Mouse (Mus musculus) spleen, adult 2 months (tissue): ENCODE results near the gene Knl1. TPM values are rescaled to one million over a fixed set of nuclear protein-coding genes. Genes with fewer than 3 reads are reported as not detected.

Experiments
- DNase-seq, 2 experiments: peaks; one replicate each; pipeline versions ENCODE4 v3.0.0 to v3.0.0-alpha.2; 2012 to 2021; ENCODE audit warnings: low spot score in 2 of 2, low read depth in 1 of 2
- H3K27ac ChIP-seq: fragments of 200-500 bp; 2 replicates; pipeline ENCODE4 v1.5.1; 2012; ENCODE audit warnings: low read length, inconsistent platforms; ENCODE audit not compliant: insufficient read depth
- H3K27me3 ChIP-seq: fragments of 200-500 bp; 2 replicates; pipeline ENCODE4 v1.6.1; 2012; ENCODE audit warnings: mild to moderate bottlenecking, moderate library complexity, low read length, inconsistent platforms; ENCODE audit not compliant: control insufficient read depth, insufficient read depth
- H3K36me3 ChIP-seq: fragments of 200-500 bp; 2 replicates; pipeline ENCODE4 v1.6.1; 2012; ENCODE audit warnings: mild to moderate bottlenecking, low read length, inconsistent platforms; ENCODE audit not compliant: control insufficient read depth, insufficient read depth
- H3K4me1 ChIP-seq: fragments of 200-500 bp; 2 replicates; pipeline ENCODE4 v1.6.1; 2011; ENCODE audit warnings: inconsistent platforms; ENCODE audit not compliant: control insufficient read depth, insufficient read depth, insufficient read length
- H3K4me3 ChIP-seq: fragments of 200-500 bp; 2 replicates; pipeline ENCODE4 v1.5.1; 2011; ENCODE audit warnings: mild to moderate bottlenecking, inconsistent platforms; ENCODE audit not compliant: insufficient read depth, insufficient read length; ENCODE audit errors: extremely low read depth
- CTCF ChIP-seq: fragments of 200-500 bp; IDR thresholded peaks from 2 replicates; pipeline ENCODE4 v1.5.1; 2011; ENCODE audit warnings: mild to moderate bottlenecking, inconsistent platforms; ENCODE audit not compliant: insufficient read depth, insufficient read length, insufficient replicate concordance; ENCODE audit errors: extremely low read depth
- POLR2A ChIP-seq: fragments of 200-500 bp; IDR thresholded peaks from 2 replicates; pipeline ENCODE4 v1.6.1; 2011; ENCODE audit warnings: low read depth, low read length, inconsistent platforms
- WGBS: fragments of 180-500 bp; shearing (Covaris S2); methylation state at CpG from one replicate; pipeline ENCODE4 v1.1.7; 2018; 5-methylcytosine and 5-hydroxymethylcytosine counted together
- polyA plus RNA-seq: library from polyadenylated mRNA; depleted of rRNA; stranded (reverse); fragments of >200 nt; gene quantifications from 2 replicates; pipeline ENCODE4 v1.2.3, GENCODE M21; 2012

Gene Knl1
- polyA plus RNA-seq, 1 experiment: 0.35 TPM

DNA sequence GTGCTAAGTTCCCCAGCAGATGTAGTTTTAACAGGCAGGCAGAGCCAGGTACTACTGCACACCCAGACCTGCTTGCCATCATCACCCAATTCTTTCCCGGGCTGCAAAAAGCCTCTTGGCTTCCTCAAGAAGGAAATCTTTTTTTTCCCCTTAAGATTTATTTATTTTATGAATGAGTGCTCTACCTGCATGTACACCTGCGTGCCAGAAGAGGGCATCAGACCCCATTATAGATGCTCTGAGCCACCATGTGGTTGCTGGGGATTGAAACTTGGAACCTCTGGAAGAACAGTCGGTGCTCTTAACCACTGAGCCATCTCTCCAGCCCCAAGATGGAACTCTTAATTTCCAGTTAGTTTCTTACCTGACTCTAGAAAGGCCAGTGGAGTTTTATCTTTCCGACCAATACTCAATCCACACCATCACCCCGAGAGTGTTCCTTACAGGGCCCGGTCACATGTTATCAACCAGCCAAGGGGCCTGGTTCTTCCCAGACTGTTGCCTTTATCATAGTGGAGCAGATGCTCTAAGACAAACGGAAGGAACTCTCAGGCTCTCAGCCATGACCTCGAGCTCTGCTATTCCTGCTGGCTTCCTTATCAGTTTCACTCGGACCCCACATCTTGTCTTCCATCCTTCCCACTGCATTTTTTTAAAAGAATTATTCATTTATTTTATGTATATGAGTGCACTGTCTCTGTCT is 22.2 kb upstream of the Knl1 start:
- Histone ChIP-seq H3K27me3 (no peaks in the 10 kb centered on the region), H3K4me3 (no peak overlapping the region), H3K36me3 (peaks cover 10% of the 10 kb centered on the region), H3K4me1 (peaks cover 3% of the 10 kb centered on the region; the same call in 1 of the 2 replicates), H3K27ac (no peak overlapping the region)
- TF ChIP-seq POLR2A (no peak), CTCF (no peak)
- DNase-seq: no peak
- WGBS: 70% methylated on average over 9 of the region's 9 CpGs

GRCm38 (mm10) chr2:119025239-119025616 is 21.7 kb upstream of the Knl1 start:
- Histone ChIP-seq H3K4me1 (peaks cover 3% of the 10 kb centered on the region; the same call in 1 of the 2 replicates), H3K27ac (no peak overlapping the region), H3K27me3 (no peaks in the 10 kb centered on the region), H3K4me3 (no peak overlapping the region), H3K36me3 (peaks cover 10% of the 10 kb centered on the region)
- DNase-seq: no peak
- 77% methylated on average over 4 of the region's 4 CpGs for whole genome bisulfite sequencing
- TF ChIP-seq CTCF (no peak), POLR2A (no peak)

GRCm38 (mm10) chr2:119026951-119027350 is 20.0 kb upstream of the Knl1 start:
- WGBS: 95% methylated on average over 4 of the region's 4 CpGs
- Histone ChIP-seq H3K4me3 (no peak overlapping the region), H3K36me3 (peaks cover 8% of the 10 kb centered on the region), H3K4me1 (peaks cover 3% of the 10 kb centered on the region; the same call in 1 of the 2 replicates), H3K27me3 (no peaks in the 10 kb centered on the region), H3K27ac (no peak overlapping the region)
- DNase-seq: no peak
- TF ChIP-seq POLR2A: no peak
- no peak for TF ChIP-seq CTCF

- peak within 1 kb of the TSS; percentile 33; the same call in 1 of the 2 replicates for H3K27ac ChIP-seq
- TF ChIP-seq CTCF (no peak), POLR2A (no peak)
- under 1% methylated on average over 28 of the region's 28 CpGs for WGBS
- H3K4me1 ChIP-seq: peaks cover 3% of the 10 kb centered on the region; the same call in 1 of the 2 replicates
- peak; percentile 83 to 94 for DNase-seq
- no peaks in the 10 kb centered on the region for H3K27me3 ChIP-seq
- peaks cover 5% of the 10 kb centered on the region; the same call in 1 of the 2 replicates for H3K36me3 ChIP-seq
- H3K4me3 ChIP-seq: peak within 1 kb of the TSS; percentile 85
These were observed 17.9 kb upstream of the Knl1 start, which contains the start of gene Ccdc32 for GRCm38 (mm10) chr2:119028941-119029551. Ccdc32 (minus strand) TSS chr2:119029393.

- Histone ChIP-seq H3K36me3 (no peaks in the 10 kb centered on the region), H3K27ac (no peak overlapping the region), H3K4me3 (no peak overlapping the region), H3K4me1 (peaks cover 3% of the 10 kb centered on the region; the same call in 1 of the 2 replicates), H3K27me3 (no peaks in the 10 kb centered on the region)
- WGBS: 47% methylated on average over 4 of the region's 4 CpGs
- DNase-seq: no peak
- TF ChIP-seq POLR2A (no peak), CTCF (no peak)
These were observed 14.7 kb upstream of the Knl1 start for GRCm38 (mm10) chr2:119032191-119032590.

GRCm38 (mm10) chr2:119034656-119035396 is 12.1 kb upstream of the Knl1 start, which contains the start of gene Rpusd2:
Rpusd2 (plus strand) TSS chr2:119034790.
- WGBS: 1% methylated on average over 49 of the region's 49 CpGs
- no peaks in the 10 kb centered on the region; the same call in 1 of the 2 replicates for H3K36me3 ChIP-seq
- peak within 1 kb of the TSS; percentile 62 for H3K27ac ChIP-seq
- no peaks in the 10 kb centered on the region for H3K27me3 ChIP-seq
- DNase-seq: peak; percentile 91 to 92
- peak within 1 kb of the TSS; percentile 81 for H3K4me3 ChIP-seq
- no peaks in the 10 kb centered on the region for H3K4me1 ChIP-seq
- peak; percentile 16; the same call in 1 of the 2 replicates for TF ChIP-seq POLR2A
- TF ChIP-seq CTCF: no peak
